Mouse (Mus musculus) lung, adult 2 months (tissue): ENCODE measurements around the gene Col1a2.

Source experiments
- CTCF ChIP-seq: fragments of 200-500 bp; IDR thresholded peaks from 2 replicates; pipeline ENCODE4 v1.5.1; 2011; ENCODE audit warnings: mild to moderate bottlenecking, low read length, control low read depth; ENCODE audit not compliant: insufficient read depth
- POLR2A ChIP-seq: fragments of 200-500 bp; IDR thresholded peaks from 2 replicates; pipeline ENCODE4 v1.6.1; 2011; ENCODE audit warnings: low read depth, mild to moderate bottlenecking, control low read depth, low read length, borderline replicate concordance; ENCODE audit errors: extremely low read depth

DNA sequence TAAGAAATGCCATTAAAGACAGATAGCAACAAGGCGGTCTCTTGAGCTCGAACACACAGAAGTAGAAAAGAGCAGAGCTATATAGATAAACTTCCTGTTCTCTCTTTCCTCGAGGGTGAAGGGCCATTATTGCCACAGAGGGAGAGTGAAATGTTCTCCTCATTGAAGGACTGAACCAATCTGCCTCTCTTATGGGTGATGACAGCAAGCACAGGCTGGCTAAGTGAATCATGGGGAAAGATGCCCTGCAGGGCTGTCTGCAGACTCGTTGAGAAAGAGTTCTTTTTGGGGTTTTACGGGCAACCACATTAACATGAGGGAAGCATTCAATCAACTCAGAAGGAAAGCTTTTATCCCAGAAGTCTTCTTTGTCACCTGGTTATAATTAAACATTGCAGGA, 75.0 kb downstream of the Col1a2 start:
- TF ChIP-seq CTCF (no peak), POLR2A (no peak)
